Mouse (Mus musculus) mature B cell (primary cell): ENCODE data around the gene Vps51.
"Not testable (repeated sequence)": the region's sequence is repeated elsewhere in the genome, so short reads cannot be mapped to it uniquely, and the experiment has no call there.

ENCODE experiments used
- in situ Hi-C: fragments of 300-500 bp; cut with MboI; formaldehyde crosslinking; loops from 2 replicates; pipeline ENCODE4 v1.14.3; 2019

Vps51 gene

DNA sequence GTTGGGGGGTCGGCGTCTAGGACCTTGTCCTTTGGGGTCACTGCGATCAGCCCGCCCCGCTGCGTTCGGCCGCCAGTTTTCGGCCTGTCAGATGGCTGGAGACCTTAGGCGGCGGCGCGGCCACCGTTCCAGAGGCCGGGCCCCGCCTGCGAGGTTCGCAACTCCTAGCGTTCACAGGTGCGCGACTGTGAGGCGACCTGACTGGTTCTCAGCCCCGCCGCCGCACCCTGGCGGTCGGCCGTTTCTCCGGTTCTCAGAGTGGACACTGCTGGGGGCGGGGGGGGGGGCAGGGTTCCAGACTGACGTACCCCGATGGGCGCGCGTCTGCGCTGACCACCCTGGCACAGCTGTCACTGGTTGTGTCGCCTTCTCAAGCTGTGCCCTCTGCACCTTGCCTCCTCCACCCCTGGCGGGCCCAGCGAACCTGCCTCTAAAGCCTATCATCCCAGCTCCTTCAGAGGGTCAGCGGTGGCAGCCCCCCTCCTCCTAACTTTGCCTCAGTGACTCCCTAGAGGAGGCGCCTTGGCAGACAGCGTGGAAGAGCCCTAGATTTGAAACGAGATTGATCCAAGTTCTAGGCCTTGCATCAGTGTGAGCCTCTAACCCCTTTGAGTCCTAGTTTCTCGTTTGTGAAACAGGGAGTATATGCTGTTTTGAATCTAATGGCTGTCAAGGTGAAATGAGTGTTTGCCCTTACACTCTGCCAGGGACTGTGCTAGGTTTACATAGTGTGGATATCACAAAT lies 29.7 kb downstream of the Vps51 start:
- in situ Hi-C loops: no loop called here

DNA sequence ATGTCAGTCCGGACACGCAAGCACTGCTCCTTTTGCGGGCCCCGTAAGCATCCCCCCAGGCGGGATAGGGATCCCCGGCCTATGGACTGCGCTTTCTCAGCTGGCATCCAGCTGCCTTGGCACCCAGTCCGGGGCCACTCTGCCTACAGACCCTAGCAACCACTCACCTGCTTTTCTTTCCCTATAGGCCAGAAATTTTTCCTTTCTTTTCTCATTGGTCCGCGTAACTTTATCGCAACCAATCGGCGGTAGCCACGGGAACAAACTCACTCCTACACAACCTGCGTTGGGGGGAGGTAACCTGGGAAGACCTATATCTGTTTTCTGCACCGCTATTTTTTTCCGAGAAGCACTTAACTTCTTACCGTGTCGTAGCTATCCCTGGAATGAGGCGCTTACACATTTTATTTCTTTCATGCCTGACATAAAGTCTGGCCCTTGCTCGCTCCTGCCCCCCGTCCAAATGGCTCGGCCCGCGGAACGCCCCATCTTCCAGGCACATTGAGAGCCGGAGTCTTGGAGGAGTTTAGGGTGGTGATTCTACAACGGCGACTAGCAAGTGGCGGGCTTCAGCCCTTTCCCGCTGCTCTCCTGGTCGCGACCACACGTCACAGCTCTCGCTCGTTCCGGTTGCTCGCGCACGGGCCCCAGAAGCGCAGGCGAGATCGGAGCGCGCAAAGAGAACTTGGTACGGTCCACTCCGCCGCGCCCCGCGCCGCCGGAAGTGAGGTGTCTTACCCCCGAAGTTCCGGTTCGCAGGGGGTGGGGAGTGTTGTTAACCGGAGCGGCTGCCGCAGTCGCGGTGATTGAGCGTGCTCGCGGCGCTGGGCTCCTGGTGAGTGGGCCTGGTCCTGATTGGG lies 30.5 kb downstream of the Vps51 start, which contains the start of gene Syvn1:
Syvn1 (plus strand) TSS at position 283 of the 860 bp plus-strand sequence.
- in situ Hi-C loops: no loop called here

DNA sequence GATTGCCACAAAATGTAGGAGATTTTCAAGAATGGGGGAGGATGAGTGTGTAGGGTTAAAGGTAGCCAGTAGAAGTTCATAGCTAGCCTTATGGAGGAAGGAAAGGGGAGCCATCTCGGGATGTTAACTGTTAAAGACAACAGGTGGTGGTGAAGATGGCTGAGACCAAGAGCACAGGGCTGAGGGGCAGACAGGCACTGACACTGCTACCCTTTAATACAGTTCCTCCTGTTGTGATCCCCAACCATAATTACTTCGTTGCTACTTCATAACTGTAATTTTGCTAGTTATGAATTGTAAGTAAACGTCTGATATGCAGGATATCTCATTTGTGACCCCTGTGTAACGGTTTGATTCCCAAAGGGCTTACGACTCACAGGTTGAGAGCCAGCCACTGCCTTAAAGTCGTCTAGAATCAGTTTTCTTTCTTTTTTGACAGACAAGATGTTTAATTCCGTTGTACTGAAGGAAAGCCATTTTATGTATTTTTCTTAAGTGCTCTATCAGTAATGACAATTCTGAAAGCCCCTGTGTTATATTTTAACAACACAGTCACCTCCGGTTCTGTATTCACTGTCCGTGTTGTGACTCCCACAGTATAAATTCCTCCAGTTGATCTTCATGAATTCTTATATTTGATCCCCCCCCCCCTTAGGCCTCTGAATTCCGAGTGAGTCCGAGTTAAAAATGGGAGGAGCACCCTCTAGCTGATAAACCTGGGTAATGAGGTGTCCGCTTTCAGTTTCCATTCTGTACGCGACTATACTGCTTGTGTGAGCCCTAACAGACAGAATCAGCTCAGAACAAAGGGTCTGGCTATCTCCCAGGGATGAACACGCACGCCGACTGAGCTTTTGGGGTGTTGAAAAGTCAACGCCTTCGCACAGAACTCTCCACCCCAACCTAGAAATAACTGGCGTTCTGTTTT lies 31.4 kb downstream of the Vps51 start:
- in situ Hi-C loops: no loop called here

DNA sequence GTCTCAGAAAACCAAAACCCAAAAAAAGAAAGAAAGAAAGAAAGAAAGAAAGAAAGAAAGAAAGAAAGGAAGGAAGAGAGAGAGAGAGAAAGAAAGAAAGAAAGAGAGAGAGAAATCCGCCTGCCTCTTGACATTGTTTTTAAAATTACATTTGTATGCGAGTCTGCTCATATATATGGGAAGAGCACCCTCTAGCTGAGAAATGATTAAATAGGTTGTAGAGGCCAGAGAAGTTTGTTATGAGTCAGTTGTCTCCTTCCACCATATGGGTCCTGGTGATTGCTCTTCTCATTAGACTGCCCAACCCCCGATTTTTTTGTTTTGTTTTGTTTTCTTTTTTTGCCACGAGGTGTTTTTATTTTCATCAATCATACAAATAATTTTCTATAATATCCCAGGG lies 32.9 kb downstream of the Vps51 start:
- in situ Hi-C loops: not testable (repeated sequence)

DNA sequence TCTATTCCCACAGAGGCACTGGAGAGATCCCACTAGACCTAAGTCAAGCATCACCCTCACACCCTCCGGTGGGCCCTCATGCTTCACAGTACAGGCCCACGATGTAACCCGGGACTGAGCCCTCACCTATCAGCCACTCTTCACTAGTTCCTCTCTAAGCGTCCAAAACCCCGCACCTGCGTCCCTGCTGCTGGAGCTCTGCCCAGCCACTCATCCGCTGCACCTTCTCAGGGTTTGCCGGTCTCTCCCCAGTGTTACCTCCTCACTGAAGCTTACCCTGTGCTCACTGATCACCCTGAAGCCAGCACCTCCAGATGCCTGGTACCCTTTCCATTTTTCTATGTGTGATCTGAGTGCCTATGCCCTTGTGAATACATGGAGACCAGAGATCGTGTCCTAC lies 34.7 kb downstream of the Vps51 start:
- in situ Hi-C loops: no loop called here

DNA sequence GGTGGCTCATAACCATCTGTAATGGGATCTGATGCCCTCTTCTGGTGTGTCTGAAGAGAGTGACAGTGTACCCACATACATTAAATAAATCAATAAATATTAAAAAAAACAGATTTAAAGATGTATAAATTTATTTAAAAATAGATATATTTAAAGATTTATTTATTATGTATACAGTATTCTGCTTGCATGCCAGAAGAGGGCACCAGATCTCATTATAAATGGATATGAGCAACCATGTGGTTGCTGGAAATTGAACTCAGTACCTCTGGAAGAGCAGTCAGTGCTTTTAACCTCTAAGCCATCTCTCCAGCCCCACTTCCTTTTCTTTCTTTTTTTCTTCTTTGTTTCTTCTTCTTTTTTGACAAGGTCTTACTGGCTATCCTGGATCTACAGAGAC lies 37.0 kb downstream of the Vps51 start:
- in situ Hi-C loops: no loop called here

DNA sequence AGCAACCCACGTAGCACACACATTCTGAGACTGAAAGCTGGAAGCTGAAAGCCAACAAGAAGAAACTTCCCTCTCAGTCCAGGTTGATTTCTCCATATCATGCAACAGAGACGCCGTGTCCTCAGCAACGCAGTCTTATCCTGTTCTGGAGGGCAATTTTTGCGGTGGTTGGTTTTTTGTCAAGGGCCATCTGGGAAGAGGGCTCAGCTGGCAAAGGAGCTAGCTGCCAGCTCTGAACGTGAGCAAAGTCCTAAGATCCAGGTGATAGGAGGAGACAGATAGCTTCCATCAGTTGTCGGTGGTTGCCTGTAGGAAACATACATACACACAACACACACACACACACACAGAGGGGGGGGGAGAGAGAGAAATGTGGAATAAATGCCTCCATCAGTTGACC lies 38.7 kb downstream of the Vps51 start:
- in situ Hi-C loops: no loop called here

DNA sequence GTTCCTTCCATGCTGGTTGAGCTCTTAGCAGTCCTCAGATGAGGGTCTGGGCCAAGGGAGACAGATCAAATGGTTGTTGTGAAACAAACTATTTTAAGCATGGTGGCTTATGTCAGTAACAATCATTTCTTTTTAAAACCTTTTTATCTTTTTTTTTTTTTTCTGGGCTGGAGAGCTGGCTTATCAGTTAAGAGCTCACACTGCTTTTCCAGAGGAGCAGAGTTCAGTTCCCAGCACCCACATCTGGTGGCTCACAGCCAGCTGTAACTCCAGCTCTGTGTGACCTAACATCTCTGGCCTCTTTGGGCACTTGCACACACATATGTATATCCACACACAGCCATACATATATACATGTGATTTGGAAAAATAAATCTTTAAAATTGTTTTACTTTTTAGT lies 39.3 kb downstream of the Vps51 start:
- in situ Hi-C loops: no loop called here

DNA sequence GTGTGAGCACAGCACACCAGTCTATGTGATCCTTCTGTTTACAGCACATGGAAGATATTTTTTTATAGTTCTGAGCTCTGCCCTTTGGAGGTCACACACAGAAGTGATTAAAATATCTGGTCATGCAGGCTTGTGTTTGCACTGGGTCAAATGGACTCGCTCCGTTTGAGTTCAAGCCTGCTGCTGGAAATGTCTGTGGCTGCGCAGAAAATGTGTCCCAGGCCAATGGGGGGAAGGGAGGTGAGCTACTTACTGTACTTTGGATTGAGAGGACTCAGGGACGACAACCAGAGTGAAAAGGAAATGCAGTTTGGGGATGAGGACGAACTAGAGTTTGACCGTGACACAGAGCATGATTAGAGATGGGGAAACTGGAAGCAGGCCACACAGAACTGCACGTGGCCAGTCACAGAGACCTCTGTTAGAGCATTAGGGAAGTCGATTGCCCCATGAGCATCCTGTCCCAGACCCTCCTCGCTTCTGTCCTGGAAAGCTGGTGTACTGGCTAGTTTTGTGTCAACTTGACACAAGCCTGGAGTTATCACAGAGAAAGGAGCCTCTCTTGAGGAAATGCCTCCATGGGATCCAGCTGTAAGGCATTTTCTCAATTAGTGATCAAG lies 41.0 kb downstream of the Vps51 start:
- in situ Hi-C loops: no loop called here

DNA sequence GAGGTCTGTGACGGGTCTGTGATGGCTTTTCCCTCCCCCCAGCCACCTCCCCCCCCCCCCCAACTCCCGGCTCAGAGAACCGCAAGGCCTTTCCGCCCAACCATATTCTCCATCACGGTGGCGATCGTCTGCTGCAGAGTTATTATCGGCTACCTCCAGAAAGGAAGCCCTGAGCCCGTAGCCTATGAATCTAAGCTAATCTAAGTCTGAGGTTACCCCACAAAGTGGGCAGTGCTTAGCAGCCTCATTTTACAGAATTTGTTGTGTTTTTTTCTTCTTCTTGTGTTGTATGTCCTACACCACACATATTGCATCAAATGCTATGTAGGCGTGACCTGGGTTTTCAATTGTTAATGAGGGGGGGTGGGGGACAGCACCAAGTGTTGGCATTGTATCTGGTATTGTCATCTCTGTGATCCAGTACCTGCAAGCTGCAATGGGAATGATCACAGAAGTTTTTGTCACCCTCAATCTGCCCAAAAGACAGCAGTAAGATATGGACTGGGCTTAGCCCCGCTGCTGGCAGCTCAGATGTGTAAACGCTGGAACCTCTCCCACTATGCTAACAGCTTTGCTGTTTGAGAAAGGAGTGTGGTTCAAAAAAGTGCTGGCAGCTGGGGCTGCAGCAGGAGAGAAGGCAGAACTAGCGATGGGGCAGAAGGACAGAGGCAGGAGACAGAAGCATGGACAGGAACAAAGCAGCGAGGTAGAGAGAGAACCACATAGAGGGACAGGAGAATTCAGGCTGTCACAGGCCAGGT lies 46.3 kb downstream of the Vps51 start:
- in situ Hi-C loops: no loop called here

DNA sequence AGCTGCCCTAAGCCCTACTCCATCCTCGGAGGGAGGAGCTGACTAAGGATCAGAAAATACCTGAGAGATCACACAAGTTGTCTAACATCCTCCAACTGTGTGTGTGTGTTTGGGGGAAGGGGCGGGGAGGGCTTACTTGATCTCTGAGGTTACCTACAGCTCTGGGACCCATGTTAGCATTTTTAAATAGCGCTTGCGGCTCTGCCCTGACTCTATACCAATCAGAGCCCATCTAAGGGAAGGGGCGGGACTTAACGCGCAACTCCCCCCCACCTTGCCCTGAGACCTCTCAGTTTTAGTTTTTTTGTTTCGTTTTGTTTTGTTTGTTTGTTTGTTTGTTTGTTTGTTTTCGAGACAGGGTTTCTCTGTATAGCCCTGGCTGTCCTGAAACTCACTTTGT lies 47.6 kb downstream of the Vps51 start:
- in situ Hi-C loops: no loop called here

DNA sequence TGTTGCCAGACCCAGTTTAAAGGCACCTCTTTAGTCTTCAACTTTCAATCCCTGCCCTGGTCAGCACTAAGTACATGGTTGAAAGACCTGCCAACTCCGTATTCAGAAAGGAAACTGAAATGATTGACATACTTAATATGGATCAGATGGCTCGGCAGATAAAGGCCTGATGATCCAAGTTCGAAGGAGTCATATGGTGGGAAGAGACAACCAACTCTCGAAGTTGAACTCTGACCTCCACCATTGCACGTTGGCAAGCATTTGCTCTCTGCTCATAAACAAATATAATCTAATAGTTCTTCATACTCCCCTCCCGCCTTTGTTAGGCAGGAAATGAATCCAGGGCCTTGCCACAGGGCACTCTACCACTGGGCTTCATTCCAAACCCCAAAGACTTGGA lies 48.0 kb downstream of the Vps51 start:
- in situ Hi-C loops: no loop called here

DNA sequence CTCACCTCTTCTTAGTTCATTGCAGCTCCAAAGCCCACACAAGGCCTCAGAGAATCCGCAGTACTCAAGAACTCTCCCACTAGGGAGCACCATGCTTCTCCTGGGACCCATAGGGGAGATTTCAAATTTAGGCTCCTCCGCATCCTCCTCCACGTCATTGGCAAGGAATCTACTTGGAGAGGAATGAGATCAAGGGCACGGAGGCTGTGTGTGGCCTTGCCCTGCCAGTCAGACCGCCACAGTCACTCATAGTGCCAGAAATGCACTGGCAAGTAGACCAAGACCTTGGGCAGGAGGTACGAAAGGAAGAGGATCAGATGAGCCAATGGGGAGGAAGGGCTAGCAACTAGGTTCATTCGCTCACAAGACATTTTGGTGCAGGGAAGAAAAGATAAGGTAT lies 53.1 kb downstream of the Vps51 start:
- in situ Hi-C loops: no loop called here

DNA sequence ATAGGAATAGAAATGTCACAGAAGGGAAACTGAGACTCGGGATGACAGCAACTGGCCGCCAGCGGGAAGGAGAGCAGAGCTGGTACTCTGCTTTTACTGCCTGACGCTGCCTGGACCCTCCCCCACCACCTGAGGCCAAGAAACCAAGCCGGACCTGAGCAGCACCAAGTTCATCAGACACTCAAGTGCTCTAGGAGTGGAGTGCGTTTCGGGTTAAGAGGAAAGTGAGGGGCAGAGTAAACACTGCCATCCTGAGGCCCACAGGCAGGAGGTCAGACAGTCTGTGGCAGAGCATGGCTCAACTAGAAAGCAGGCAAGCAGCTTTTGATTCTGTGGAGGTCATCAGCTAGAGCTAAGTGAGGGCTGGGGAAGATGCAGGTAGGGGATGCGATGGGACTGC lies 54.0 kb downstream of the Vps51 start:
- in situ Hi-C loops: no loop called here

DNA sequence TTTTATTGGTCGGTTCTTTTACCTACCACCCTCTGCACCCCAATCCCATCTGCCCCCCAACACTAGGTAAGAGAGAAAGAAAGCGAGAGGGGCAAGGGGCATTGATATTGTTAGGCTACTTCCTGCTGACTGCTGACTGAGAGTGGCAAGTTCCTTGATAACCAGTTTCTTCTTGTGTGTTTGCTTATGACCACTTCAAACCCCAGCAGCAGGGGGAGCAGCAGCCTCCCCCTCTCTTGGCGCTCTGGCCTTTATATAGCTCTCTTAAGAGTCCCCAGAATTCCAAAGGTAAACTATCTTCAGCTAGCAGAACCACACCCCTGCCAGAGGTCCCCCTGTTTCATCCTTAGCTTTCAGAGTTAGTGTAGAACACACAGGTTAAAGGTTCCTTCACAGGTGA lies 56.8 kb downstream of the Vps51 start:
- in situ Hi-C loops: no loop called here

DNA sequence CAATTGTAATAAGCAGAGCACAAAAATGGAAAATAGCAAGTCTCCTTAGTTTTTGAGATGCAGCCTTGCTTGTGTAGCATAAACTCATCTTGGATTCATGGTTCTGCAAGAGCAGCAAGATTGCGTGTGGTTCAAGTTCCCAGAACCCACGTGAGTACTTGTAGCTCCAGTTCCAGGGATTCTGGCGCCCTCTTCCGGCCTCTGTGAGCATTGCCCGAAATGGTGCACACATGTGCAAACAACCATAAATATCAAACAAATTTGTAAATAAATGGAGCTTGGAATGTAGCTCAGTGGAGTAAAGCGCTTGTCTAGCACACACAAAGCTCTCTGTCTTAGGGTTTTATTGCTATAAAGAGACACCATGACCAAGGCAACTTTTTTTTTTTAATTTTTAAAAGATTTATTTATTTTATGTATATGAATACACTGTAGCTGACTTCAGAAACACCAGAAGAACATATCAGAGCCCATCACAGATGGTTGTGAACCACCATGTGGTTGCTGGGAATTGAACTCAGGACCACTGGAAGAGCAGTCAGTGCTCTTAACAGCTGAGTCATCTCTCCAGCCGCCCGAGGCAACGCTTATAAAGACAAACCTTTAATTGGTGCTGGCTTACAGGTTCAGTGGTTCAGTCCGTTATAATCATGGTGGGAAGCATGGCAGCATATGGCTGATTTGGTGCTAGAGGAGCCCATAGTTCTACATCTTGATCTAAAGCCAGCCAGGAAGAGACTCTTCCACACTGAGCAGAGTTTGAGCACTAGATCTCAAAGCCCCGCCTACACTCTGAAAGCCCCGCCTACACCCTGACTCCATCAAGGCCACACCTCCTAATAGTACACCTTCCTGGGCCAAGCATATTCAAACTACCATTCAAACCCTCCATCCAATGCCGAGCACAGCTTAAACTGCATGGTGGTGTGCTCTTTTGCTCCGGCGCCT lies 58.6 kb downstream of the Vps51 start:
- in situ Hi-C loops: no loop called here
